Mouse (Mus musculus) small intestine, adult 2 months (tissue): Measurements from ENCODE around the gene Unkl.

ENCODE experiments used
- CTCF ChIP-seq: fragments of 200-500 bp; IDR thresholded peaks from 2 replicates; pipeline ENCODE4 v1.5.1; 2012; ENCODE audit warnings: low read depth, mild to moderate bottlenecking, control low read depth, inconsistent platforms, low read length, moderate library complexity, mixed read lengths; ENCODE audit not compliant: insufficient replicate concordance, insufficient read length; ENCODE audit errors: extremely low read depth
- POLR2A ChIP-seq: fragments of 200-500 bp; IDR thresholded peaks from 2 replicates; pipeline ENCODE4 v1.6.1; 2012; ENCODE audit warnings: low read depth, mild to moderate bottlenecking, control low read depth, inconsistent platforms, low read length, moderate library complexity

GRCm38 (mm10) chr17:25272326-25272725, 84.1 kb downstream of the Unkl start:
- no peak for TF ChIP-seq CTCF
- no peak for TF ChIP-seq POLR2A
